Mouse (Mus musculus): Measurements from ENCODE around the gene Mrgpra3. TPM values are rescaled to one million over a fixed set of nuclear protein-coding genes. Genes with fewer than 3 reads are reported as not detected.

Gene Mrgpra3
- polyA plus RNA-seq (2015; fragmentation: Nextera tagmentation; extraction: Ambion mirVana) = not detected in 2 replicates

- Histone ChIP-seq H3K36me3 (ENCODE audit: control insufficient read depth, insufficient read depth, low read length) (no peaks in the 10 kb centered on the region), H3K4me1 (replicated peaks; ENCODE audit: control insufficient read depth, insufficient read depth) (no peaks in the 10 kb centered on the region), H3K9ac (ENCODE audit: low read length) (no peak within 1 kb of the TSS), H3K27ac (replicated peaks) (no peak within 1 kb of the TSS), H3K4me2 (replicated peaks; ENCODE audit: low read depth) (no peak within 1 kb of the TSS), H3K9me3 (ENCODE audit: control insufficient read depth, low read length) (no peaks in the 10 kb centered on the region), H3K27me3 (ENCODE audit: control insufficient read depth, insufficient read depth, low read length) (no peaks in the 10 kb centered on the region), H3K4me3 (ENCODE audit: low read depth, low read length) (no peak within 1 kb of the TSS)
- WGBS = 60% methylated on average over 2 of the region's 2 CpGs
- ATAC-seq (ENCODE audit: low FRiP score, low TSS enrichment) (no peak), DNase-seq (ENCODE audit: low spot score) (no peak)
- no peak for TF ChIP-seq CTCF (IDR thresholded peaks at IDR 0.05; ENCODE audit: low read depth)
- TF ChIP-seq EP300 (optimal IDR thresholded peaks at IDR 0.05) = no peak
Measured at GRCm38 (mm10) chr7:47601272-47601671, at the start of gene Mrgpra3. Gene Mrgpra3 (minus strand): TSS chr7:47601372.

Other genes with a start within 250 kb of the Mrgpra3 start
- not detected in 2 replicates for gene Mrgpra1, start 247.1 kb downstream of the Mrgpra3 start, polyA plus RNA-seq (2015; fragmentation: Nextera tagmentation; extraction: Ambion mirVana)
- gene Mrgpra2a, start 149.2 kb downstream of the Mrgpra3 start, polyA plus RNA-seq (2015; fragmentation: Nextera tagmentation; extraction: Ambion mirVana) = not detected in 2 replicates
- gene Mrgpra2b, start 72.5 kb downstream of the Mrgpra3 start, polyA plus RNA-seq (2015; fragmentation: Nextera tagmentation; extraction: Ambion mirVana) = not detected in 2 replicates

Data from stomach, postnatal 0 days (tissue).